Mouse (Mus musculus) megakaryocyte, adult 5-6 weeks (primary cell): ENCODE results near the gene Mucl2. TPM values are rescaled to one million over a fixed set of nuclear protein-coding genes. Genes with fewer than 3 reads are reported as not detected.
"Not testable (repeated sequence)": the region's sequence is repeated elsewhere in the genome, so short reads cannot be mapped to it uniquely, and the experiment has no call there.

ENCODE experiments used
- ATAC-seq: 2 replicates; pipeline ENCODE4 v1.8.0; 2016; ENCODE audit warnings: mild to moderate bottlenecking, inconsistent platforms; ENCODE audit not compliant: poor library complexity, severe bottlenecking
- total RNA-seq, 2 experiments: library from RNA; stranded (forward) in 1 of 2; stranded (reverse) in 1 of 2; fragments of 153-499, 151-499 nt in 1 of 2; fragments of 221-1000, 200-1000 nt in 1 of 2; gene quantifications; 2 replicates each; pipeline versions ENCODE4 v1.2.3 to v1.2.4; 2015 to 2017

Gene Mucl2
- total RNA-seq (2015) (not detected in 2 replicates), total RNA-seq (2017) (not detected in 2 replicates)

DNA sequence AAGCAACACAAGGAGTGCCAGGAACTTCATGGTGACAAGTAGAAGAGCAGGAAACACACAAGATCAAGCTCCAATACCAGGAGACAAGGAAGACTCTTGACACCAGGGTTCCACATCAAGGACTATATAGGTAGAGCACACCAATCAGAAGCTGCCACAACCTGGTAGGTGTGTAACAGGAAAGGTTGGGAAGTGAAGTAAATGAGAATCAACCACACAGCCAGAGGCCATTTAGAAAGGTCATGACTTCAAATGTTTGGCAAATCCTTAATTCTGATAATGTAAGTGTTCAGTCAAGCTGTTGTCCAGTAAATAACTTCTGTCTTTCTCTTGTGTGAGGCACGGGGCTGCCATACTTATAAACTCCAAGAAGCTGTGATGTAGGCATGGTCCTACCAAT is at the start of gene Mucl2:
Gene Mucl2, minus strand, starts transcription at position 101 of the 400 bp plus-strand sequence.
- ATAC-seq = no peak

DNA sequence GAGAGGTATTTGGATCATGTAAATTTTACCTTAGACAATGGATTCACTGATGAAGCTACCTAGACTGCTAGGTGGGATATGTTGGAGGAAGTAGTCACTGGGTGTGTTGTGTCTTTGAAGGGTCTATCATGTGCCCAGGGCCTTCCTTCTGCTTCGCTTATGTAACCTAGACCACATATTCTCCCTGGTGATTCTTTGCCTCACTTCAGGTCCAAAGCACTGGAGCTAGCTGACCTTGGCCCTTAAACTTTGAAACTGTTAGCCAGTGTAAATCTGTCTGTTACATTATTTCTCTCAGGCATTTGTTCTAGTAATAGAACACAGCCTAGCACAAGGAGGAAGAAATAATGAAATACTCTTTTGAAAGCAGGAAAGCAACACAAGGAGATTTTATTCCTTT is 13.9 kb upstream of the Mucl2 start:
- not testable (repeated sequence) for ATAC-seq

Other genes with a start within 250 kb of the Mucl2 start
- gene Mucl1, start 143.8 kb downstream of the Mucl2 start, total RNA-seq (2015) = not detected in 2 replicates
- not detected in 2 replicates for gene Mucl1, start 143.8 kb downstream of the Mucl2 start, total RNA-seq (2017)